In genomic region chr1:130998321-130998720, GRCm38 (mm10) we compare ENCODE assay signal across 30 mouse cellular contexts. TPM values are rescaled to one million over a fixed set of nuclear protein-coding genes. Genes with fewer than 3 reads are reported as not detected.
DNase-seq lines count a peak whose midpoint lies in the region; ATAC-seq and TF ChIP-seq lines count a peak whose summit lies in the region.
"Had no signal": no experiment of that assay in that cellular context is flagged by ENCODE, and none has a peak within 500 bp of the region (broad histone marks: within the 10 kb centered on the region; RNA-seq: fewer than 3 reads in every experiment).

No protein-coding gene starts in this region.

- H3K4me2 ChIP-seq in CH12.LX (ENCODE audit: insufficient read depth, low read depth, poor library complexity, severe bottlenecking), result no peak overlapping the region
- H3K4me2 ChIP-seq in forebrain, embryonic 16.5 days (ENCODE audit: low read length), result no peak overlapping the region
- no peak overlapping the region for H3K4me2 ChIP-seq in hindbrain, embryonic 12.5 days (replicated peaks)
- H3K4me2 ChIP-seq: embryonic facial prominence, embryonic 15.5 days; lung, embryonic 14.5 days; midbrain, embryonic 12.5 days had no signal

- 90% methylated on average over 10 of the region's 10 CpGs for WGBS in forebrain, embryonic 16.5 days
- 93% methylated on average over 10 of the region's 10 CpGs for WGBS in hindbrain, embryonic 12.5 days

- H3K4me1 ChIP-seq in CH12.LX (ENCODE audit: control insufficient read depth in 1 of 2, insufficient read depth in 2 of 2), result peaks cover 36 to 83% of the 10 kb centered on the region in 2 experiments
- H3K4me1 ChIP-seq in forebrain, embryonic 16.5 days (replicated peaks; ENCODE audit: control insufficient read depth, insufficient read depth, low read length), result no peaks in the 10 kb centered on the region
- no peaks in the 10 kb centered on the region for H3K4me1 ChIP-seq in hindbrain, embryonic 12.5 days
- H3K4me1 ChIP-seq: midbrain, embryonic 12.5 days had no signal

- dilution Hi-C loops in CH12.LX (cut with MboI; ENCODE audit: extremely low pct_ligation_motif_present, extremely low pct_unique_long_range_greater_than_20kb, low sequenced_read_pairs), result no loop called here

- in situ Hi-C loops in CH12.LX (cut with MboI; ENCODE audit: low pct_ligation_motif_present, low pct_unique_long_range_greater_than_20kb, low sequenced_read_pairs), result no loop called here

- no peak for ATAC-seq in forebrain, embryonic 16.5 days
- no peak for ATAC-seq in hindbrain, embryonic 12.5 days (ENCODE audit: low FRiP score)
- ATAC-seq: activated CD4-positive, CD25-positive, alpha-beta regulatory T cell, adult 4 months; forebrain, embryonic 14.5 days; hindbrain, embryonic 16.5 days; intestine, embryonic 16.5 days had no signal

- H3K9ac ChIP-seq in CH12.LX (ENCODE audit: insufficient read depth, low read depth), result no peak overlapping the region
- no peak overlapping the region for H3K9ac ChIP-seq in forebrain, embryonic 16.5 days (replicated peaks; ENCODE audit: low read depth, low read length)
- H3K9ac ChIP-seq in hindbrain, embryonic 12.5 days, result no peak overlapping the region
- H3K9ac ChIP-seq: embryonic facial prominence, embryonic 15.5 days; liver, embryonic 14.5 days; lung, embryonic 14.5 days; midbrain, embryonic 12.5 days had no signal

- DNase-seq in left cerebral cortex, adult 11 months (ENCODE audit: low spot score), result peak; percentile 7
- no peak for DNase-seq in left cerebral cortex, postnatal 4 days
- DNase-seq in CH12.LX (ENCODE audit: extremely low read depth), result no peak
- peak; percentile 66 for DNase-seq in brain, adult 2 months (ENCODE audit: low read depth, low spot score)
- DNase-seq in layer of hippocampus, postnatal 14 days (ENCODE audit: low spot score in 2 of 2), result peak; percentile 24 to 36
- DNase-seq in c-Kit-positive CD71-positive TER-119-positive erythroid progenitor cells, embryonic 14.5 days (ENCODE audit: low spot score), result no peak
- DNase-seq: adrenal gland, adult 8-10 months; cerebellum, adult 8-10 months; gastrocnemius, postnatal 36 days; kidney, adult 9 months; kidney, postnatal 14 days; lung, embryonic 14.5 days; thymus, postnatal 14 days had no signal

- intact Hi-C loops in left cerebral cortex, postnatal 4 days (cut with DNase I), result no loop called here

- no peaks in the 10 kb centered on the region for H3K36me3 ChIP-seq in CH12.LX (replicated peaks in 1 of 2; ENCODE audit: control insufficient read depth in 1 of 2, insufficient read depth in 1 of 2, low read length in 1 of 2)
- no peaks in the 10 kb centered on the region for H3K36me3 ChIP-seq in forebrain, embryonic 16.5 days (ENCODE audit: control insufficient read depth, insufficient read depth)
- H3K36me3 ChIP-seq in hindbrain, embryonic 12.5 days, result no peaks in the 10 kb centered on the region
- H3K36me3 ChIP-seq: embryonic facial prominence, embryonic 15.5 days; heart, embryonic 10.5 days; midbrain, embryonic 12.5 days had no signal

- H3K9me3 ChIP-seq in CH12.LX (replicated peaks; ENCODE audit: low read length), result no peaks in the 10 kb centered on the region
- H3K9me3 ChIP-seq in forebrain, embryonic 16.5 days (ENCODE audit: control insufficient read depth, low read length), result no peaks in the 10 kb centered on the region
- H3K9me3 ChIP-seq in hindbrain, embryonic 12.5 days (replicated peaks), result no peaks in the 10 kb centered on the region
- H3K9me3 ChIP-seq: embryonic facial prominence, embryonic 15.5 days; heart, embryonic 10.5 days; midbrain, embryonic 12.5 days had no signal

- no peak for TF ChIP-seq POLR2A in CH12.LX (IDR thresholded peaks at IDR 0.05; ENCODE audit: low read depth, low read length)

- H3K27ac ChIP-seq in CH12.LX (ENCODE audit: insufficient read depth, low read depth), result no peak overlapping the region
- H3K27ac ChIP-seq in forebrain, embryonic 16.5 days (ENCODE audit: low read length), result no peak overlapping the region
- H3K27ac ChIP-seq in hindbrain, embryonic 12.5 days, result no peak overlapping the region
- H3K27ac ChIP-seq: embryonic facial prominence, embryonic 15.5 days; heart, embryonic 10.5 days; liver, embryonic 14.5 days; midbrain, embryonic 12.5 days had no signal

- H3K4me3 ChIP-seq in CH12.LX (replicated peaks in 1 of 3; ENCODE audit: low read depth in 2 of 3, low read length in 2 of 3, poor library complexity in 1 of 3), result no peak overlapping the region
- H3K4me3 ChIP-seq in forebrain, embryonic 16.5 days (replicated peaks; ENCODE audit: low read length), result no peak overlapping the region
- no peak overlapping the region for H3K4me3 ChIP-seq in hindbrain, embryonic 12.5 days
- H3K4me3 ChIP-seq: embryonic facial prominence, embryonic 15.5 days; heart, embryonic 10.5 days; midbrain, embryonic 12.5 days had no signal

- TF ChIP-seq CTCF in CH12.LX (conservative IDR thresholded peaks at IDR 0.05 in 1 of 2, IDR thresholded peaks at IDR 0.05 in 1 of 2; ENCODE audit: low read depth in 2 of 2, low read length in 2 of 2), result no peak

- TF ChIP-seq EP300 in CH12.LX (IDR thresholded peaks at IDR 0.05; ENCODE audit: low read length), result no peak

- no peak for TF ChIP-seq RAD21 in CH12.LX (IDR thresholded peaks at IDR 0.05; ENCODE audit: low read depth, low read length)

- H3K79me2 ChIP-seq in CH12.LX (replicated peaks; ENCODE audit: control insufficient read depth, extremely low read depth, insufficient read depth, poor library complexity, severe bottlenecking), result no peaks in the 10 kb centered on the region; the same call in 1 of the 2 replicates

- H3K27me3 ChIP-seq in CH12.LX (replicated peaks), result no peaks in the 10 kb centered on the region
- no peaks in the 10 kb centered on the region for H3K27me3 ChIP-seq in forebrain, embryonic 16.5 days (replicated peaks; ENCODE audit: control insufficient read depth, insufficient read depth, low read length)
- no peaks in the 10 kb centered on the region for H3K27me3 ChIP-seq in hindbrain, embryonic 12.5 days
- H3K27me3 ChIP-seq: embryonic facial prominence, embryonic 15.5 days; midbrain, embryonic 12.5 days had no signal

TF ChIP-seq in CH12.LX, 34 proteins besides CTCF, POLR2A, EP300 and RAD21:
- TF ChIP-seq ZNF384 (IDR thresholded peaks at IDR 0.05; ENCODE audit: low read depth, low read length) (no peak), BHLHE40 (IDR thresholded peaks at IDR 0.05; ENCODE audit: low read depth, low read length) (peak; percentile 32; the same call in 1 of the 2 replicates)
TF ChIP-seq in CH12.LX: peak in this region for 1.

RNA-seq across cellular contexts. Expression of gene Il10, which starts 21.3 kb away (rescaled TPM):
- total RNA-seq in left cerebral cortex, postnatal 4 days (2021), result under 1 TPM in 1 of 2 experiments, not detected in 1; 0.26 TPM
- 389 and 399 TPM in 2 replicates for total RNA-seq in CH12.LX (2012; rRNA removed)
- 903 and 969 TPM in 2 replicates for total RNA-seq in CH12.LX (2014; rRNA removed)
- polyA plus RNA-seq in CH12.LX (2012; ENCODE audit: insufficient read length, low read depth), result 236 and 284 TPM in 2 replicates
- not detected for total RNA-seq in layer of hippocampus, postnatal 14 days (2021)
- polyA plus RNA-seq in forebrain, embryonic 16.5 days (2015; fragmentation: Nextera tagmentation; extraction: Ambion mirVana), result 0.16 TPM in 1 of 2 replicates, not detected in the other
- polyA plus RNA-seq in hindbrain, embryonic 12.5 days (2016; fragmentation: Nextera tagmentation; extraction: Ambion mirVana), result not detected in 2 replicates
- total RNA-seq: gastrocnemius, adult 18-20 months; gastrocnemius, postnatal 36 days; megakaryocyte, adult 5-6 weeks; neutrophil, adult 5-6 weeks had no signal
- polyA plus RNA-seq: C2C12; embryonic facial prominence, embryonic 15.5 days; forebrain, embryonic 14.5 days; heart, embryonic 10.5 days; hindbrain, embryonic 16.5 days; intestine, embryonic 16.5 days; lung, embryonic 14.5 days; midbrain, embryonic 12.5 days; stomach, embryonic 16.5 days had no signal

RNA-seq across cellular contexts. Expression of gene Il19, which starts 58.4 kb away (rescaled TPM):
- not detected for total RNA-seq in left cerebral cortex, postnatal 4 days (2021)
- total RNA-seq in CH12.LX (2012; rRNA removed) (0.21 TPM in 1 of 2 replicates, not detected in the other), CH12.LX (2014; rRNA removed) (0.38 and 0.39 TPM in 2 replicates)
- not detected in 2 replicates for polyA plus RNA-seq in CH12.LX (2012; ENCODE audit: insufficient read length, low read depth)
- total RNA-seq in layer of hippocampus, postnatal 14 days (2021), result not detected
- not detected in 2 replicates for polyA plus RNA-seq in forebrain, embryonic 16.5 days (2015; fragmentation: Nextera tagmentation; extraction: Ambion mirVana)
- not detected in 2 replicates for polyA plus RNA-seq in hindbrain, embryonic 12.5 days (2016; fragmentation: Nextera tagmentation; extraction: Ambion mirVana)
- total RNA-seq: adrenal gland, adult 8-10 months; gastrocnemius, adult 18-20 months; gastrocnemius, postnatal 36 days; hematopoietic stem cell, adult 5-6 weeks; megakaryocyte, adult 5-6 weeks; neutrophil, adult 5-6 weeks had no signal
- polyA plus RNA-seq: activated CD4-positive, CD25-positive, alpha-beta regulatory T cell, adult 4 months; embryonic facial prominence, embryonic 15.5 days; forebrain, embryonic 14.5 days; heart, embryonic 16.5 days; hindbrain, embryonic 16.5 days; intestine, embryonic 16.5 days; liver, embryonic 14.5 days; lung, embryonic 14.5 days; midbrain, embryonic 12.5 days; stomach, embryonic 16.5 days had no signal

Comparison
In these comparisons a context has a peak if more than half of its experiments do, and no peak if none do; other contexts are left out.
1. DNase-seq: peak in left cerebral cortex, adult 11 months (single experiment), brain, adult 2 months (single experiment) and layer of hippocampus, postnatal 14 days (2 of 2); none in left cerebral cortex, postnatal 4 days (single experiment), CH12.LX (single experiment) and c-Kit-positive CD71-positive TER-119-positive erythroid progenitor cells, embryonic 14.5 days (single experiment).
2. RNA of gene Il10, which starts 21.3 kb away (total RNA-seq): 389 to 969 TPM in CH12.LX; 0.26 TPM in left cerebral cortex, postnatal 4 days and not detected in layer of hippocampus, postnatal 14 days; every median in the first group is over 100 times any median in the second.